Mouse (Mus musculus) neural tube, embryonic 13.5 days (tissue): Measurements from ENCODE around the gene Zcchc13. TPM values are rescaled to one million over a fixed set of nuclear protein-coding genes. Genes with fewer than 3 reads are reported as not detected.

Source experiments
- ATAC-seq: fragments of 200-750 bp; cut with Nextera tagmentation; 2 replicates; pipeline ENCODE4 v1.8.0; 2017; ENCODE audit warnings: low read depth, mild to moderate bottlenecking, moderate TSS enrichment, moderate library complexity
- H3K27ac ChIP-seq: fragments of 300-500 bp; sonication (generic); replicated peaks from 2 replicates; pipeline ENCODE4 v1.5.1; 2015; ENCODE audit warnings: moderate library complexity, mild to moderate bottlenecking, inconsistent platforms
- H3K27me3 ChIP-seq: fragments of 300-500 bp; sonication (generic); 2 replicates; pipeline ENCODE4 v1.6.1; 2015; ENCODE audit warnings: mild to moderate bottlenecking, inconsistent platforms
- H3K36me3 ChIP-seq: fragments of 300-500 bp; sonication (generic); 2 replicates; pipeline ENCODE4 v1.6.1; 2015; ENCODE audit warnings: mild to moderate bottlenecking, inconsistent platforms
- H3K4me1 ChIP-seq: fragments of 300-500 bp; sonication (generic); replicated peaks from 2 replicates; pipeline ENCODE4 v1.6.1; 2015; ENCODE audit warnings: inconsistent platforms
- H3K4me2 ChIP-seq: fragments of 300-500 bp; sonication (generic); 2 replicates; pipeline ENCODE4 v1.6.1; 2015; ENCODE audit warnings: inconsistent platforms, mild to moderate bottlenecking, moderate library complexity
- H3K4me3 ChIP-seq: fragments of 300-500 bp; sonication (generic); 2 replicates; pipeline ENCODE4 v1.5.1; 2015; ENCODE audit warnings: mild to moderate bottlenecking, inconsistent platforms
- H3K9ac ChIP-seq: fragments of 300-500 bp; sonication (generic); 2 replicates; pipeline ENCODE4 v1.6.1; 2015; ENCODE audit warnings: moderate library complexity, mild to moderate bottlenecking, inconsistent platforms
- H3K9me3 ChIP-seq: fragments of 300-500 bp; sonication (generic); 2 replicates; pipeline ENCODE4 v1.6.1; 2016; ENCODE audit warnings: inconsistent platforms
- WGBS: fragments of 180-500 bp; shearing (Covaris S2); methylation state at CpG from one replicate; pipeline ENCODE4 v1.1.7; 2015; 5-methylcytosine and 5-hydroxymethylcytosine counted together
- polyA plus RNA-seq: library from polyadenylated mRNA; unstranded; fragments of >200 nt; fragmentation: Nextera tagmentation; extraction: Ambion mirVana; gene quantifications from 2 replicates; pipeline ENCODE4 v1.2.1, GENCODE M21; 2015

The Zcchc13 gene
- polyA plus RNA-seq, 1 experiment from 2014 or later, result not detected

- Histone ChIP-seq H3K27me3 (no peaks in the 10 kb centered on the region), H3K9me3 (no peaks in the 10 kb centered on the region), H3K27ac (peak overlapping the region; percentile 92), H3K4me2 (peak overlapping the region; percentile 58), H3K4me1 (peaks cover 31% of the 10 kb centered on the region), H3K9ac (peak overlapping the region; percentile 67), H3K36me3 (0 out of 2 replicates have a peak, but pooled peaks cover 4% of the 10 kb centered on the region), H3K4me3 (peak overlapping the region; percentile 45)
- no peak for ATAC-seq
- 21% methylated on average over 8 of the region's 8 CpGs for whole genome bisulfite sequencing
Measured at GRCm38 (mm10) chrX:103617405-103618095, 12.8 kb upstream of the Zcchc13 start.

GRCm38 (mm10) chrX:103621799-103622198 is 8.6 kb upstream of the Zcchc13 start:
- H3K36me3 ChIP-seq, result no peaks in the 10 kb centered on the region
- H3K9ac ChIP-seq, result peak overlapping the region; percentile 82
- peak overlapping the region; percentile 91 for H3K27ac ChIP-seq
- peaks cover 7% of the 10 kb centered on the region for H3K27me3 ChIP-seq
- H3K9me3 ChIP-seq, result no peaks in the 10 kb centered on the region
- H3K4me1 ChIP-seq, result peaks cover 22% of the 10 kb centered on the region
- WGBS, result 4% methylated on average over 8 of the region's 8 CpGs
- peak overlapping the region; percentile 67 for H3K4me2 ChIP-seq
- peak overlapping the region; percentile 48 for H3K4me3 ChIP-seq
- peak; percentile 22 for ATAC-seq

GRCm38 (mm10) chrX:103622260-103622934 is 8.0 kb upstream of the Zcchc13 start:
- H3K27me3 ChIP-seq, result peaks cover 10% of the 10 kb centered on the region
- H3K27ac ChIP-seq, result peak overlapping the region; percentile 91
- H3K4me3 ChIP-seq, result peak overlapping the region; percentile 48
- peak overlapping the region; percentile 82 for H3K9ac ChIP-seq
- H3K36me3 ChIP-seq, result no peaks in the 10 kb centered on the region
- H3K9me3 ChIP-seq, result no peaks in the 10 kb centered on the region
- ATAC-seq, result peak; percentile 95
- H3K4me2 ChIP-seq, result peak overlapping the region; percentile 67
- WGBS, result 2% methylated on average over 33 of the region's 33 CpGs
- peaks cover 21% of the 10 kb centered on the region for H3K4me1 ChIP-seq

- WGBS, result 5% methylated on average over 13 of the region's 13 CpGs
- H3K27me3 ChIP-seq, result peaks cover 10% of the 10 kb centered on the region
- no peaks in the 10 kb centered on the region for H3K36me3 ChIP-seq
- H3K4me3 ChIP-seq, result peak overlapping the region; percentile 48
- H3K27ac ChIP-seq, result no peak overlapping the region
- ATAC-seq, result peak; percentile 7; the same call in 1 of the 2 replicates
- H3K9ac ChIP-seq, result peak overlapping the region; percentile 73
- H3K4me2 ChIP-seq, result peak overlapping the region; percentile 67
- no peaks in the 10 kb centered on the region for H3K9me3 ChIP-seq
- peaks cover 16% of the 10 kb centered on the region for H3K4me1 ChIP-seq
Measured at GRCm38 (mm10) chrX:103622935-103623280, 7.5 kb upstream of the Zcchc13 start.

GRCm38 (mm10) chrX:103623411-103623845 is 7.0 kb upstream of the Zcchc13 start:
- under 1% methylated on average over 28 of the region's 28 CpGs for WGBS
- H3K27ac ChIP-seq, result peak overlapping the region; percentile 77
- H3K4me1 ChIP-seq, result peaks cover 11% of the 10 kb centered on the region; the same call in 1 of the 2 replicates
- peak overlapping the region; percentile 48 for H3K4me3 ChIP-seq
- peak overlapping the region; percentile 67 for H3K4me2 ChIP-seq
- H3K9me3 ChIP-seq, result no peaks in the 10 kb centered on the region
- H3K36me3 ChIP-seq, result no peaks in the 10 kb centered on the region
- H3K27me3 ChIP-seq, result peaks cover 15% of the 10 kb centered on the region
- ATAC-seq, result peak; percentile 52
- H3K9ac ChIP-seq, result peak overlapping the region; percentile 73

- H3K27ac ChIP-seq, result no peak overlapping the region
- H3K27me3 ChIP-seq, result peaks cover 20% of the 10 kb centered on the region
- H3K4me3 ChIP-seq, result no peak overlapping the region
- no peak for ATAC-seq
- no peak overlapping the region for H3K4me2 ChIP-seq
- peaks cover 11% of the 10 kb centered on the region; the same call in 1 of the 2 replicates for H3K4me1 ChIP-seq
- no peaks in the 10 kb centered on the region for H3K9me3 ChIP-seq
- H3K9ac ChIP-seq, result no peak overlapping the region
- H3K36me3 ChIP-seq, result no peaks in the 10 kb centered on the region
- WGBS, result 25% methylated on average over 5 of the region's 5 CpGs
Measured at GRCm38 (mm10) chrX:103624426-103625168, 5.8 kb upstream of the Zcchc13 start.

- Histone ChIP-seq H3K9me3 (no peaks in the 10 kb centered on the region), H3K9ac (no peak overlapping the region), H3K4me1 (no peaks in the 10 kb centered on the region), H3K4me2 (no peak overlapping the region), H3K27ac (no peak overlapping the region), H3K4me3 (no peak overlapping the region), H3K27me3 (peaks cover 42% of the 10 kb centered on the region), H3K36me3 (no peaks in the 10 kb centered on the region)
- ATAC-seq, result no peak
- 57% methylated on average over 1 of the region's 1 CpGs for WGBS
Measured at GRCm38 (mm10) chrX:103628890-103629289, 1.5 kb upstream of the Zcchc13 start.

- Histone ChIP-seq H3K4me3 (no peak overlapping the region), H3K9ac (no peak overlapping the region), H3K4me1 (no peaks in the 10 kb centered on the region), H3K36me3 (no peaks in the 10 kb centered on the region), H3K27me3 (peaks cover 70% of the 10 kb centered on the region), H3K27ac (no peak overlapping the region), H3K4me2 (no peak overlapping the region), H3K9me3 (no peaks in the 10 kb centered on the region)
- ATAC-seq, result no peak
Measured at GRCm38 (mm10) chrX:103633895-103634294, 3.5 kb downstream of the Zcchc13 start.

- Histone ChIP-seq H3K27ac (no peak overlapping the region), H3K9ac (no peak overlapping the region), H3K4me2 (no peak overlapping the region), H3K4me3 (no peak overlapping the region), H3K9me3 (no peaks in the 10 kb centered on the region), H3K36me3 (no peaks in the 10 kb centered on the region), H3K4me1 (no peaks in the 10 kb centered on the region), H3K27me3 (peaks cover 61% of the 10 kb centered on the region)
- ATAC-seq, result no peak
Measured at GRCm38 (mm10) chrX:103636021-103636420, 5.6 kb downstream of the Zcchc13 start.

GRCm38 (mm10) chrX:103638566-103638965 is 8.2 kb downstream of the Zcchc13 start:
- Histone ChIP-seq H3K27me3 (peaks cover 66% of the 10 kb centered on the region), H3K36me3 (no peaks in the 10 kb centered on the region), H3K4me2 (no peak overlapping the region), H3K4me3 (no peak overlapping the region), H3K9ac (no peak overlapping the region), H3K4me1 (no peaks in the 10 kb centered on the region), H3K9me3 (no peaks in the 10 kb centered on the region), H3K27ac (no peak overlapping the region)
- ATAC-seq, result no peak
- 81% methylated on average over 5 of the region's 5 CpGs for WGBS

- peaks cover 38% of the 10 kb centered on the region for H3K27me3 ChIP-seq
- H3K36me3 ChIP-seq, result no peaks in the 10 kb centered on the region
- 83% methylated on average over 1 of the region's 1 CpGs for WGBS
- H3K4me1 ChIP-seq, result no peaks in the 10 kb centered on the region
- H3K27ac ChIP-seq, result no peak overlapping the region
- no peak for ATAC-seq
- H3K9me3 ChIP-seq, result no peaks in the 10 kb centered on the region
- no peak overlapping the region for H3K4me3 ChIP-seq
- no peak overlapping the region for H3K9ac ChIP-seq
- no peak overlapping the region for H3K4me2 ChIP-seq
Measured at GRCm38 (mm10) chrX:103644301-103644700, 13.9 kb downstream of the Zcchc13 start.

- 58% methylated on average over 1 of the region's 1 CpGs for WGBS
Measured at GRCm38 (mm10) chrX:103652048-103652447, 21.7 kb downstream of the Zcchc13 start.

More at GRCm38 (mm10) chrX:103652048-103652447, 21.7 kb downstream of the Zcchc13 start:
- H3K4me3 ChIP-seq, result no peak overlapping the region
- H3K27me3 ChIP-seq, result peaks cover 57% of the 10 kb centered on the region
- no peak overlapping the region for H3K9ac ChIP-seq
- H3K4me2 ChIP-seq, result no peak overlapping the region
- no peak for ATAC-seq
- no peaks in the 10 kb centered on the region for H3K4me1 ChIP-seq
- no peaks in the 10 kb centered on the region for H3K36me3 ChIP-seq
- H3K9me3 ChIP-seq, result no peaks in the 10 kb centered on the region
- H3K27ac ChIP-seq, result no peak overlapping the region
